Mouse (Mus musculus) G1E (cell line): ENCODE measurements around the gene Msantd2. TPM values are rescaled to one million over a fixed set of nuclear protein-coding genes. Genes with fewer than 3 reads are reported as not detected.

Experiments
- ATAC-seq: 2 replicates; pipeline ENCODE4 v1.8.0; 2016; ENCODE audit warnings: mild to moderate bottlenecking; ENCODE audit not compliant: insufficient number of reproducible peaks, poor library complexity, low FRiP score, severe bottlenecking; ENCODE audit errors: extremely low read depth
- DNase-seq: peaks from one replicate; pipeline ENCODE4 v3.0.0; 2012; ENCODE audit warnings: low spot score
- H3K27me3 ChIP-seq: 2 replicates; pipeline ENCODE4 v1.6.1; 2012; ENCODE audit warnings: mild to moderate bottlenecking, low read length, inconsistent platforms; ENCODE audit not compliant: insufficient read depth
- H3K36me3 ChIP-seq: replicated peaks from 2 replicates; pipeline ENCODE3; 2012; ENCODE audit warnings: mild to moderate bottlenecking, inconsistent platforms
- H3K4me1 ChIP-seq: 2 replicates; pipeline ENCODE4 v1.6.1; 2012; ENCODE audit warnings: low read depth, low read length, inconsistent platforms, mixed read lengths; ENCODE audit not compliant: insufficient read depth
- H3K4me3 ChIP-seq: 2 replicates; pipeline ENCODE4 v1.5.1; 2012; ENCODE audit warnings: low read depth, mild to moderate bottlenecking, inconsistent platforms, low read length, moderate library complexity, mixed read lengths
- H3K9me3 ChIP-seq: replicated peaks from 2 replicates; pipeline ENCODE4 v1.6.1; 2012; ENCODE audit warnings: inconsistent platforms
- CTCF ChIP-seq: IDR thresholded peaks from 2 replicates; pipeline ENCODE4 v1.5.1; 2012; ENCODE audit warnings: low read depth, low read length, inconsistent platforms, mixed read lengths
- GATA1 ChIP-seq: IDR thresholded peaks from 2 replicates; pipeline ENCODE4 v1.6.1; 2012; ENCODE audit warnings: borderline replicate concordance, low read length, inconsistent platforms, mixed read lengths
- GATA2 ChIP-seq: IDR thresholded peaks from 2 replicates; pipeline ENCODE4 v1.6.1; 2012; ENCODE audit warnings: low read depth, low read length, inconsistent platforms, borderline replicate concordance
- POLR2AphosphoS5 ChIP-seq: IDR thresholded peaks from 2 replicates; pipeline ENCODE4 v1.6.1; 2012; ENCODE audit warnings: low read depth, low read length, inconsistent platforms; ENCODE audit not compliant: insufficient replicate concordance
- TAL1 ChIP-seq: conservative IDR thresholded peaks from 2 replicates; pipeline ENCODE4 v1.6.1; 2012; ENCODE audit warnings: low read depth, low read length, inconsistent platforms, mixed read lengths
- polyA plus RNA-seq: library from polyadenylated mRNA; stranded (reverse); fragments of >175 nt; gene quantifications from 2 replicates; pipeline ENCODE4 v1.2.3, GENCODE M21; 2012
- total RNA-seq, 2 experiments: library from RNA; stranded (forward) in 1 of 2; stranded (reverse) in 1 of 2; fragments of 200-1000 nt in 1 of 2; fragments of >200 nt in 1 of 2; fragmentation: Nextera tagmentation in 1 of 2; gene quantifications; 2 replicates each; pipeline ENCODE4 v1.2.3; 2014 to 2017

The Msantd2 gene
- total and polyA plus RNA-seq, 3 experiments = 27.5 to 59.1 (median 49.4) TPM

DNA sequence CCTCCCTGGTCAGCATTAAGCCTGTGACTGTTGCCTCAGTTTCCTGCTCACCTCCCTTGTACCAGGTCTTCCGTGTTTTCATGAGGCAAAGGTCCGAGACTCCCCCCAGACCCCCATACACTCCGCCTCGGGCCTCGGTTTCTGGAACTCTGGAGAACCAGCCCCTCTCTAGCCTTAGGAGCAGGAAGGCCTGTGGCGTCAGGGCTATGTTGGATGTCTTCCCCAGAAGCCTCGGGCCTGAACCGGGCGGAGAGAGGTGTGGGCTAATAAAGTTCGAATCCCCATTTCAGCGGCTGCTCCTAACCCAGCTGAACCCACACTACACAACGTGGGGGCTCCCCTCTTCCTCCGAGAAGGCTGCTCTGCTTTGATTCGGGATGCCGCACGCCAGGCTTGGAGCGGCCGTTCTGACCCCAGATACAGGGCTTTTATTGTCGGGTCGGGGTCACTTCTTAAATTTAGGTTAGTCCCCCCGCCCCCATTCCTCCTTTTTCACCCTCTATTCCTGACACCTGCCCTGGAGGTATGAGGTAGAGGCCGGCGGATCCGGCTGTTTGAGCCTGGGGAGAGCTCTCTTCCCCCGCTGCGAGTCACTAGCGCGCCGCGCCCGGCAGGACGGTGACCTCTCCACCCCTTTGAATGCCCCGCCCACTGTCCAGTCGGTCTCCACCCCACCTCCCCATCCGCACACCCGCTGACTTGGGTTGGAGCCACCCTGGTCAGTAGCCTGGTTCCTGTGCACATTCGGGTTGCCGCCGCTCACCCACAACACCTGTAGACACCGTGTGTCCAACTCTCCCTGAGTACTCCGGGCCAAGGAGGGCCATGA lies 38.5 kb downstream of the Msantd2 start, which contains the start of gene Esam:
TSS of gene Esam (plus strand) at position 683 of the 829 bp plus-strand sequence.
- ATAC-seq = no peak

DNA sequence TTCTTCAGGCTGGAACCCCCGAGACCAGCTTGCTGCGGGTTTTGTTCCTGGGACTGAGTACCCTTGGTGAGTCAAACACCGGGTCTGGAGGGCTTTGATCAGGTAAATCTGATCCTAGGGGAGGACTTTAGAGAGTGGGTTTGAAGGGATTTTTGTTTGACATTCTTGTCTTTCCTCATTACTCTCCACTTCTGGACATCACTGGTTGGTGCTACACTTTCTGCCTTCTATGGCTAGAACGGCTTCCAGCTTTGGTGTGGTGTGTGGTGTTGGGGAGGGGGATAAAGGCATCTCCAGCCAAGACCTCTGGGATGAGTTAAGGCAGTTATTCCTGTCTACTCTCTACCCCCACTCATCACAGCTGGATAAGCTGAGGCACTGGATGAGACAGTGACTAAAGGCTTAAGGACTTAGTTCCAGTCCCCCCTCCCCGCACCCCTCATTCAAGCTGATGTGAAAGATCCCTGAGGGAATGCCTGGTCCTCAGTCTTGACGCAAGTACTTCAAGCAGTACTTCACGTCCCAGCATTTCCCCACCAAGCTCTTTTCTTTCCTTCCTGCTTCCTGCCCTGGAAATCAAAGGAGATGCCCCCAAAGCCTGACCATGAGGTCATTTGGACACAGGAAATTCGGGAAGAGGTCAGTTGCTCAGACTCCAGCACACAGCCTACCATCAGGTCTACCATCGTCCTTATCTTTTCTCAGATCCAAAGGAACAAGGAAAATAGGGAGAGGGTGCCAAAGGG lies 39.3 kb downstream of the Msantd2 start:
- DNase-seq = no peak

More for the DNA sequence above, 38.5 kb downstream of the Msantd2 start, which contains the start of gene Esam:
- Histone ChIP-seq H3K4me3 (no peak within 1 kb of the TSS), H3K4me1 (peaks cover 15% of the 10 kb centered on the region), H3K27me3 (peaks cover 32% of the 10 kb centered on the region), H3K36me3 (peaks cover 42% of the 10 kb centered on the region), H3K9me3 (no peaks in the 10 kb centered on the region)
- TF ChIP-seq CTCF (no peak), TAL1 (no peak), GATA2 (no peak), GATA1 (no peak), POLR2AphosphoS5 (no peak)
- DNase-seq = no peak

DNA sequence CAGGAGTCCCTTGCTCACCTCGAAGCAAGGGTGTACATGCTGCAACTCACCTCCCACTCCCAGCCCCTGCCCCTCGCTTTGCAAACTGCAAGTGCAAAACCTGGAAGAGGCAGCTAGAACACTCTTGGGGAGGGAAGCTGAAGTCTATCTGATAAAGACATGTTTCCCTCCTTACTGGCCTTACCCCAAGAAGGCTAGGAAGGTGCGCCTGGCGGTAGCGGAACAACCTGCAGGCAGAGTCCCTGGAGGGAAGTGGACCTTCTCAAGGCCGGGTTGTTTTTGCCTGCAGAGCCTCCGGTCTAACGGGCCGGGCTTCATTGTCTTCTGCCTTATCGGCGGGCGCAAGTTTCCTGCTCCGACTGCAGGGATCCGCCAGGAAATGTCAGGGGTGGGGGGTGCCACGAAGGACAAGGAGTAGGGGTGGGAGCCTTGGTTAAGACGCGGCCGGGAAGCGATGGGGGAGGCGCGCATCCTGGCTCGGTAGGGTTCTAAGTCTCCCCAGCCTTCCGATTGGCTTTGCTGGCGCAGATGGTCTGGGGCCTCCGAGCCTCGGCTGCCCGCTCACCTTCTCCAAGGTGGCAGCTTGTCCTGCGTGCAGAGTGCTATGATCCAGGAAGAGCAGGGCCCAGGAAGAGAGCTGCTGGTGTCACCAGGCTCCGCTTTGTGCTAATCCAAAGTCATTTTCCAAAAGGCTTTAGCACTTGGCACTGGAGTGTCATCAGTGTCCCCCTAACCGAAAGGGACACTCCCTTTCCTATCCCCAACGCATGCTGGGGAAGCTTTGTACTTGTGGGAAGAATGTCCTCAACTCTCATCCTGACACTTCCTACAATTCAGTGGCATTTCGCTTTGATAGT lies 41.1 kb downstream of the Msantd2 start:
- ATAC-seq (no peak), DNase-seq (no peak)
- Histone ChIP-seq H3K9me3 (no peaks in the 10 kb centered on the region), H3K27me3 (peaks cover 45% of the 10 kb centered on the region), H3K4me3 (no peak overlapping the region), H3K36me3 (peaks cover 24% of the 10 kb centered on the region), H3K4me1 (peaks cover 15% of the 10 kb centered on the region)
- TF ChIP-seq GATA1 (no peak), POLR2AphosphoS5 (no peak), GATA2 (no peak), TAL1 (no peak), CTCF (no peak)

More for the DNA sequence above, 39.3 kb downstream of the Msantd2 start:
- no peak for ATAC-seq
- TF ChIP-seq CTCF = no peak
- no peak for TF ChIP-seq POLR2AphosphoS5
- TF ChIP-seq GATA2 = no peak
- no peak for TF ChIP-seq GATA1
- TF ChIP-seq TAL1 = no peak
- Histone ChIP-seq H3K4me1 (peaks cover 15% of the 10 kb centered on the region), H3K9me3 (no peaks in the 10 kb centered on the region), H3K36me3 (peaks cover 35% of the 10 kb centered on the region), H3K27me3 (peaks cover 35% of the 10 kb centered on the region), H3K4me3 (no peak overlapping the region)

DNA sequence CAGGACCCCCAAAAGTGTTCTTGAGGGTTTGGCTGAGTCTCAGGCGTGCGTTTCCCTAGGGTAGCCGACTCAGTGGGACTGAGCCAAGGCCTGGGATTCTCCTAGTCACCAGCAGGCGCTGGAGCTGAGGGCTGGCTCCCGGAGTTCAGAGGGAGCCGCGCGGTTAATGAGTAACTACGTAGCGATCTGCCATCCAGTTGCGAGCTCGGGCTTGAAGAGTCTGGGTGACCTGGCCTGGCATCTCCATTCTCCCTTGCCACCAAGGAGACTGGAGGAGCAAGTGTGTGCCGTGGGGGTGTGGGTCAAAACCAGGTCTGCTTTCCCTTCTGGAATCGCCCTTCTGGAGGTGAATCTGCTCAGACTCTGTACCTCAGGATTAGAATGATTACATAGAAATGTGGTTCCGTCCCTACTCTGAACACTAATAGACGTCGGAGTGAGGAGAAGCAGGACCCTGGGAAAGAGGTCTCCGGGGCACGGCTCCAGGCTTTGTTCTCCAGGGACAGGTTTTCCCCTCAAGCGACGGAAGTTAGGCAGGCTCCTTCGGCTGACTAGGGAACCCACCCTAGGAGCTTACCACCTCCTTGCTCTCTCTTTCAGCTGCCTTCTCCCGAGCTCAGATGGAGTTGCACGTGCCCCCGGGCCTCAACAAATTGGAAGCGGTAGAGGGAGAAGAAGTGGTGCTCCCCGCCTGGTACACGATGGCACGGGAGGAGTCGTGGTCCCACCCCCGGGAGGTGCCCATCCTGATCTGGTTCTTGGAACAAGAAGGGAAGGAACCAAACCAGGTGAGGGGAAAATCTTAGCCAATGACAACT lies 42.0 kb downstream of the Msantd2 start:
- peaks cover 46% of the 10 kb centered on the region for H3K27me3 ChIP-seq
- TF ChIP-seq POLR2AphosphoS5 (no peak), GATA1 (no peak), TAL1 (no peak), GATA2 (no peak), CTCF (no peak)
- ATAC-seq (no peak), DNase-seq (no peak)
- no peak overlapping the region for H3K4me3 ChIP-seq
- no peaks in the 10 kb centered on the region for H3K9me3 ChIP-seq
- H3K4me1 ChIP-seq = peaks cover 15% of the 10 kb centered on the region
- H3K36me3 ChIP-seq = peaks cover 19% of the 10 kb centered on the region

DNA sequence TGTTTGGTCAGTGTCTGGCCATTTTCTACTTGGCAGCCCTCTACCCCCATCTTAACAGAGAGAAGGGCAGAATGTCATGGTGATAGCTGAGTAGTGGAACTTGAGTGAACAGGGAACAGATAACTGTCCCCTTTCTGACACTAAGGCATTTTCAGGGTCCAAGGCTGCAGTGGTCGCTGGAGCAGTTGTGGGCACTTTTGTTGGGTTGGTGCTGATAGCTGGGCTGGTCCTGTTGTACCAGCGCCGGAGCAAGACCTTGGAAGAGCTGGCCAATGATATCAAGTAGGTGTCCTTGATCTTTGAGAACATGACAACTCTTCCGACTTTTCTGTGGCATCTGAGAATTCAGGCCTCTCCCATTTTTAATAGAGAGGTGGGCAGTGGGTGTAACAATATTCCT lies 47.7 kb downstream of the Msantd2 start:
- Histone ChIP-seq H3K4me3 (no peak overlapping the region), H3K36me3 (peaks cover under 1% of the 10 kb centered on the region), H3K9me3 (no peaks in the 10 kb centered on the region), H3K4me1 (peaks cover 15% of the 10 kb centered on the region), H3K27me3 (peaks cover 42% of the 10 kb centered on the region)
- ATAC-seq (no peak), DNase-seq (no peak)
- TF ChIP-seq TAL1 (no peak), GATA2 (no peak), GATA1 (no peak), POLR2AphosphoS5 (no peak), CTCF (no peak)
